Mouse (Mus musculus): ENCODE results near the gene Akr7a5. TPM values are rescaled to one million over a fixed set of nuclear protein-coding genes. Genes with fewer than 3 reads are reported as not detected.

Akr7a5 gene
- polyA plus RNA-seq, 1 experiment, result 22.0 TPM

- peaks cover 55% of the 10 kb centered on the region for H3K36me3 ChIP-seq (ENCODE audit: control insufficient read depth, insufficient read depth, low read length)
- TF ChIP-seq POLR2A (IDR thresholded peaks at IDR 0.05; ENCODE audit: low read depth, low read length) (no peak), CTCF (IDR thresholded peaks at IDR 0.05; ENCODE audit: extremely low read depth, insufficient read depth, insufficient read length, insufficient replicate concordance) (no peak)
- WGBS, result 96% methylated on average over 3 of the region's 3 CpGs
Measured at GRCm38 (mm10) chr4:139367336-139367735, 56.8 kb downstream of the Akr7a5 start.

More at GRCm38 (mm10) chr4:139367336-139367735, 56.8 kb downstream of the Akr7a5 start:
- Histone ChIP-seq H3K27ac (ENCODE audit: insufficient read depth, low read length) (no peak overlapping the region), H3K4me3 (ENCODE audit: extremely low read depth, insufficient read depth, insufficient read length) (no peak overlapping the region), H3K4me1 (ENCODE audit: control insufficient read depth, insufficient read depth, insufficient read length) (no peaks in the 10 kb centered on the region), H3K27me3 (ENCODE audit: control insufficient read depth, insufficient read depth, low read length) (no peaks in the 10 kb centered on the region)
- DNase-seq (ENCODE audit: low read depth in 1 of 2, low spot score in 2 of 2), result no peak

Other genes with a start within 250 kb of the Akr7a5 start
- gene Htr6, start 235.2 kb upstream of the Akr7a5 start, polyA plus RNA-seq (2012; rRNA removed), result not detected in 2 replicates
- gene Nbl1, start 217.8 kb upstream of the Akr7a5 start, polyA plus RNA-seq (2012; rRNA removed), result 10.3 and 13.4 TPM in 2 replicates
- gene Minos1, start 179.6 kb upstream of the Akr7a5 start, polyA plus RNA-seq (2012; rRNA removed), result 17.8 and 18.0 TPM in 2 replicates
- gene Capzb, start 117.8 kb upstream of the Akr7a5 start, polyA plus RNA-seq (2012; rRNA removed), result 130 and 160 TPM in 2 replicates
- 48.3 and 54.1 TPM in 2 replicates for gene Pqlc2, start within 50 bp of the Akr7a5 start, polyA plus RNA-seq (2012; rRNA removed)
- gene Mrto4, start 41.8 kb downstream of the Akr7a5 start, polyA plus RNA-seq (2012; rRNA removed), result 15.2 and 19.0 TPM in 2 replicates
- 17.2 and 23.3 TPM in 2 replicates for gene Emc1, start 41.8 kb downstream of the Akr7a5 start, polyA plus RNA-seq (2012; rRNA removed)
- 201 and 204 TPM in 2 replicates for gene Ubr4, start 41.9 kb downstream of the Akr7a5 start, polyA plus RNA-seq (2012; rRNA removed)
- 3.5 and 4.1 TPM in 2 replicates for gene Iffo2, start 219.8 kb downstream of the Akr7a5 start, polyA plus RNA-seq (2012; rRNA removed)

All from spleen, adult 2 months (tissue).